Mouse (Mus musculus): ENCODE results near the gene Mlh3.

GRCm38 (mm10) chr12:85199954-85200353 is 70.4 kb downstream of the Mlh3 start:
- no peak for TF ChIP-seq POLR2AphosphoS2 (IDR thresholded peaks at IDR 0.05; ENCODE audit: low read length)
- no peak for TF ChIP-seq CTCF (IDR thresholded peaks at IDR 0.05 in 2 of 3, conservative IDR thresholded peaks at IDR 0.05 in 1 of 3; ENCODE audit: control insufficient read depth in 1 of 3, insufficient read depth in 1 of 3, low read depth in 2 of 3, low read length in 3 of 3, poor library complexity in 1 of 3, severe bottlenecking in 1 of 3)
- TF ChIP-seq POLR2A (IDR thresholded peaks at IDR 0.05; ENCODE audit: control insufficient read depth in 1 of 2, insufficient read depth in 1 of 2, low read depth in 1 of 2, low read length in 2 of 2, poor library complexity in 1 of 2) = no peak
- TF ChIP-seq CHD1 (IDR thresholded peaks at IDR 0.05; ENCODE audit: low read depth, low read length) = no peak
- TF ChIP-seq ETS1 (IDR thresholded peaks at IDR 0.05; ENCODE audit: low read depth, low read length) = no peak
- TF ChIP-seq MEF2A (IDR thresholded peaks at IDR 0.05; ENCODE audit: extremely low read depth, insufficient replicate concordance, low read depth, low read length, poor library complexity, severe bottlenecking) = no peak
- TF ChIP-seq GATA1 (IDR thresholded peaks at IDR 0.05; ENCODE audit: low read depth, low read length) = no peak
- TF ChIP-seq EP300 (IDR thresholded peaks at IDR 0.05; ENCODE audit: low read depth in 1 of 2, low read length in 2 of 2) = no peak
- no peak for TF ChIP-seq MAX (IDR thresholded peaks at IDR 0.05; ENCODE audit: low read length)
- no peak for TF ChIP-seq E2F4 (IDR thresholded peaks at IDR 0.05; ENCODE audit: borderline replicate concordance, low read depth, low read length)
- no peak for TF ChIP-seq MXI1 (IDR thresholded peaks at IDR 0.05; ENCODE audit: low read depth, low read length)
